Mouse (Mus musculus) stomach, postnatal 0 days (tissue): ENCODE measurements at regions not wholly inside any gene's neighbourhood (a gene's known extent, or its start where the extent isn't known, plus 50 kb on each side); places are given as distances from the start of the nearest gene placed in this dataset.

Experiments used
- CTCF ChIP-seq: IDR thresholded peaks from 2 replicates; pipeline ENCODE4 v1.5.1; 2016; ENCODE audit warnings: antibody characterized with exemption, low read depth, mild to moderate bottlenecking, moderate library complexity
- EP300 ChIP-seq: optimal IDR thresholded peaks from 2 replicates; pipeline ENCODE3; 2016; ENCODE audit warnings: antibody characterized with exemption

DNA sequence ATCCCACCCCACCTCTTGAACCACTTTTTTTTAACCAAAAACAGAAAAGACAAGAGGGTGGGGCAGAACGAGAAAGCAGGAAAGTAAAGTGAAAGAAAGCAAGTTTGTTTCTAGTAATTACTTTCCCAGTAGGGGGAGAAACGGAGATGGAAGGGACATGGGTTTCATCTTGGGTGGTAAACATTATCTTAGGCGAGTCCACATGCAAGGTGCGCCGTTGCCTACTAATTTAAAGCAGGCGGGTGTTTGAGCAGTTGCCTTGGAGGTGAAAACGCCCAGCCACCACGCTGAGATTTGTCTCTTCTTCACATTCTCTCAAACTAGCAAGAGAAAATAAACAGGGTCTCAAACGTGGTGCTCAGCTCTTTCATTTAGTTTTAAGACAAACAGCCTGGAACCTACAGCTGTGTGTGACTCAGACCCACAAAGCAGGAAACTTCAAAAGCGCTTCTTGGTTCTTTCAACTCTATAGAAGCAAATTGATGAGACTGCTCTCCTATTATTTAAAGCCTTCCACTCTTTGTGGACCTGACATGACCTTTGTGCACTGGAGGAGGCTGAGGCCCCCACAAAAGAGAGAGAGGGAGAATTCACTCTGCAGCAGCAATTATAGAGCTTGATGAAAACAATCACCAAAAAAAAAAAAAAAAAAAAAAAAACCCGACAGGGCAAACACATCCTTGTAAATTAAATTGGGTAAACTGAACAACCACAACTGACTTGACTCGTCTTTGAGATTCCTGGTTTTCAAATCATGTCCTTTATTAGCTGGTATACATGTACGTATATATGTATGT lies 296.6 kb downstream of the Arl4a start:
- TF ChIP-seq CTCF (no peak), EP300 (no peak)
